Mouse (Mus musculus) midbrain, postnatal 0 days (tissue): ENCODE measurements around the gene Abca1. TPM values are rescaled to one million over a fixed set of nuclear protein-coding genes. Genes with fewer than 3 reads are reported as not detected.

Source experiments
- ATAC-seq: fragments of 200-750 bp; cut with Nextera tagmentation; 2 replicates; pipeline ENCODE4 v1.8.0; 2017; ENCODE audit warnings: moderate number of reproducible peaks, mild to moderate bottlenecking, moderate TSS enrichment, moderate library complexity; ENCODE audit not compliant: low FRiP score
- DNase-seq: peaks from one replicate; pipeline ENCODE4 v3.0.0-alpha.2; 2015; ENCODE audit warnings: low spot score
- H3K27ac ChIP-seq: fragments of 300-500 bp; sonication (generic); 2 replicates; pipeline ENCODE4 v1.5.1; 2014; ENCODE audit warnings: low read depth, mild to moderate bottlenecking, low read length, mixed read lengths
- H3K27me3 ChIP-seq: fragments of 300-500 bp; sonication (generic); 2 replicates; pipeline ENCODE4 v1.6.1; 2014; ENCODE audit warnings: low read length, control low read depth, mixed read lengths; ENCODE audit not compliant: insufficient read depth
- H3K36me3 ChIP-seq: fragments of 300-500 bp; sonication (generic); 2 replicates; pipeline ENCODE4 v1.6.1; 2014; ENCODE audit warnings: low read length, control low read depth, mixed read lengths; ENCODE audit not compliant: insufficient read depth
- H3K4me1 ChIP-seq: fragments of 300-500 bp; sonication (generic); 2 replicates; pipeline ENCODE4 v1.6.1; 2014; ENCODE audit warnings: mild to moderate bottlenecking, control low read depth, antibody characterized with exemption, low read length, mixed read lengths; ENCODE audit not compliant: insufficient read depth
- H3K4me2 ChIP-seq: fragments of 300-500 bp; sonication (generic); 2 replicates; pipeline ENCODE4 v1.6.1; 2014; ENCODE audit warnings: low read depth, mild to moderate bottlenecking, low read length, mixed read lengths; ENCODE audit not compliant: poor library complexity, severe bottlenecking
- H3K4me3 ChIP-seq: fragments of 300-500 bp; sonication (generic); 2 replicates; pipeline ENCODE4 v1.5.1; 2014; ENCODE audit warnings: low read depth, mild to moderate bottlenecking, low read length, moderate library complexity
- H3K9ac ChIP-seq: fragments of 300-500 bp; sonication (generic); replicated peaks from 2 replicates; pipeline ENCODE4 v1.6.1; 2014; ENCODE audit warnings: mild to moderate bottlenecking, low read length, moderate library complexity, mixed read lengths; ENCODE audit not compliant: poor library complexity, severe bottlenecking
- H3K9me3 ChIP-seq: fragments of 300-500 bp; sonication (generic); 2 replicates; pipeline ENCODE4 v1.6.1; 2016; ENCODE audit warnings: low read length, control low read depth
- CTCF ChIP-seq: IDR thresholded peaks from 2 replicates; pipeline ENCODE4 v1.5.1; 2016; ENCODE audit warnings: antibody characterized with exemption, mild to moderate bottlenecking
- WGBS: fragments of 180-500 bp; shearing (Covaris S2); extraction: QIAGEN DNeasy Blood & Tissue Kit; methylation state at CpG from one replicate; pipeline ENCODE4 v1.1.7; 2014; 5-methylcytosine and 5-hydroxymethylcytosine counted together
- polyA plus RNA-seq: library from polyadenylated mRNA; unstranded; fragments of >200 nt; fragmentation: Nextera tagmentation; extraction: Ambion mirVana; gene quantifications from 2 replicates; pipeline ENCODE4 v1.2.1, GENCODE M21; 2015
- total RNA-seq: library from RNA; depleted of rRNA; stranded (reverse); fragments of >200 nt; gene quantifications from 2 replicates; pipeline ENCODE4 v1.2.3, GENCODE M21; 2014

Abca1 gene
- total and polyA plus RNA-seq, 2 experiments from 2014 or later, result 8.6 to 49.2 TPM

GRCm38 (mm10) chr4:53100492-53100891 lies 59.2 kb downstream of the Abca1 start:
- TF ChIP-seq CTCF, result no peak
- H3K4me1 ChIP-seq, result no peaks in the 10 kb centered on the region
- H3K9me3 ChIP-seq, result no peaks in the 10 kb centered on the region
- H3K27me3 ChIP-seq, result no peaks in the 10 kb centered on the region
- DNase-seq, result no peak
- H3K4me3 ChIP-seq, result no peak overlapping the region
- no peaks in the 10 kb centered on the region for H3K36me3 ChIP-seq
- no peak overlapping the region for H3K4me2 ChIP-seq
- WGBS, result 92% methylated on average over 9 of the region's 9 CpGs
- H3K27ac ChIP-seq, result no peak overlapping the region
- no peak for ATAC-seq
- no peak overlapping the region for H3K9ac ChIP-seq

GRCm38 (mm10) chr4:53094850-53095249 lies 64.8 kb downstream of the Abca1 start:
- DNase-seq (no peak), ATAC-seq (no peak)
- Histone ChIP-seq H3K27me3 (no peaks in the 10 kb centered on the region), H3K4me2 (no peak overlapping the region), H3K4me3 (no peak overlapping the region), H3K9me3 (no peaks in the 10 kb centered on the region), H3K36me3 (no peaks in the 10 kb centered on the region), H3K4me1 (no peaks in the 10 kb centered on the region), H3K27ac (no peak overlapping the region), H3K9ac (no peak overlapping the region)
- 86% methylated on average over 4 of the region's 4 CpGs for WGBS
- no peak for TF ChIP-seq CTCF

- Histone ChIP-seq H3K4me2 (no peak overlapping the region), H3K27me3 (no peaks in the 10 kb centered on the region), H3K4me3 (no peak overlapping the region), H3K36me3 (no peaks in the 10 kb centered on the region), H3K9ac (no peak overlapping the region), H3K4me1 (no peaks in the 10 kb centered on the region), H3K9me3 (no peaks in the 10 kb centered on the region), H3K27ac (no peak overlapping the region)
- DNase-seq (no peak), ATAC-seq (no peak)
- no peak for TF ChIP-seq CTCF
- WGBS, result 83% methylated on average over 3 of the region's 3 CpGs
Measured at GRCm38 (mm10) chr4:53094331-53094730, 65.4 kb downstream of the Abca1 start.

GRCm38 (mm10) chr4:53093615-53094014 lies 66.1 kb downstream of the Abca1 start:
- DNase-seq (no peak), ATAC-seq (no peak)
- no peaks in the 10 kb centered on the region for H3K27me3 ChIP-seq
- H3K9me3 ChIP-seq, result no peaks in the 10 kb centered on the region
- no peak overlapping the region for H3K27ac ChIP-seq
- H3K36me3 ChIP-seq, result no peaks in the 10 kb centered on the region
- no peak overlapping the region for H3K9ac ChIP-seq
- no peaks in the 10 kb centered on the region; the same call in 1 of the 2 replicates for H3K4me1 ChIP-seq
- TF ChIP-seq CTCF, result no peak
- H3K4me2 ChIP-seq, result no peak overlapping the region
- no peak overlapping the region for H3K4me3 ChIP-seq
- WGBS, result 93% methylated on average over 4 of the region's 4 CpGs

GRCm38 (mm10) chr4:53089641-53090040 lies 70.1 kb downstream of the Abca1 start:
- no peak for TF ChIP-seq CTCF
- 85% methylated on average over 3 of the region's 3 CpGs for WGBS

GRCm38 (mm10) chr4:53088999-53089398 lies 70.7 kb downstream of the Abca1 start:
- TF ChIP-seq CTCF, result no peak
- DNase-seq (no peak), ATAC-seq (no peak)
- no peaks in the 10 kb centered on the region for H3K9me3 ChIP-seq
- H3K36me3 ChIP-seq, result no peaks in the 10 kb centered on the region
- no peak overlapping the region for H3K27ac ChIP-seq
- no peaks in the 10 kb centered on the region; the same call in 1 of the 2 replicates for H3K4me1 ChIP-seq
- no peak overlapping the region for H3K4me2 ChIP-seq
- no peak overlapping the region for H3K4me3 ChIP-seq
- no peaks in the 10 kb centered on the region for H3K27me3 ChIP-seq
- no peak overlapping the region for H3K9ac ChIP-seq
- 63% methylated on average over 4 of the region's 4 CpGs for WGBS

More at GRCm38 (mm10) chr4:53089641-53090040, 70.1 kb downstream of the Abca1 start:
- Histone ChIP-seq H3K9me3 (no peaks in the 10 kb centered on the region), H3K4me2 (no peak overlapping the region), H3K36me3 (no peaks in the 10 kb centered on the region), H3K27me3 (no peaks in the 10 kb centered on the region), H3K27ac (no peak overlapping the region), H3K9ac (no peak overlapping the region), H3K4me1 (no peaks in the 10 kb centered on the region; the same call in 1 of the 2 replicates), H3K4me3 (no peak overlapping the region)
- ATAC-seq (no peak), DNase-seq (no peak)
